Mouse (Mus musculus): ENCODE measurements at regions not wholly inside any gene's neighbourhood (a gene's known extent, or its start where the extent isn't known, plus 50 kb on each side); places are given as distances from the start of the nearest gene placed in this dataset.

DNA sequence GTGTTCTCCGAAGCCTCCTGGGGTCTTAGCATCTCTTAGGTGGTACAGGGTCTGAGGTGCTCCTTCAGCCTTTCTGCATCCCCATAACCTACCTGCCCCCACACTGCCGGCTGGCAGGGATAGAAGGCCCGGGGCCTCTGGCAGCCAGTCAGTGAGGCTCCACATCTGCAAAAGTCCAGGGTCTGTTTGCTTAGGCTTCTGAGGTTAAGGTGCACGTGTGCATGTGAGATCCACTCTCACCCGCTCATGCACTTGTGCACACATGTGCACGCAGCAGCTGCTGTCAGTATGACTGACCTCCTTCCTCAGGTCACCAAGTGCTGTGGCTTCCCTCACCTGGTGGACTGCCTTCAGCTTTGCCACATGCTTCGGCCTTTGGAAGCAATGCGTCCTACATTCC, 75.3 kb upstream of the Bod1 start:
- DNase-seq (ENCODE audit: low read depth in 2 of 2, low spot score in 2 of 2): no peak

DNA sequence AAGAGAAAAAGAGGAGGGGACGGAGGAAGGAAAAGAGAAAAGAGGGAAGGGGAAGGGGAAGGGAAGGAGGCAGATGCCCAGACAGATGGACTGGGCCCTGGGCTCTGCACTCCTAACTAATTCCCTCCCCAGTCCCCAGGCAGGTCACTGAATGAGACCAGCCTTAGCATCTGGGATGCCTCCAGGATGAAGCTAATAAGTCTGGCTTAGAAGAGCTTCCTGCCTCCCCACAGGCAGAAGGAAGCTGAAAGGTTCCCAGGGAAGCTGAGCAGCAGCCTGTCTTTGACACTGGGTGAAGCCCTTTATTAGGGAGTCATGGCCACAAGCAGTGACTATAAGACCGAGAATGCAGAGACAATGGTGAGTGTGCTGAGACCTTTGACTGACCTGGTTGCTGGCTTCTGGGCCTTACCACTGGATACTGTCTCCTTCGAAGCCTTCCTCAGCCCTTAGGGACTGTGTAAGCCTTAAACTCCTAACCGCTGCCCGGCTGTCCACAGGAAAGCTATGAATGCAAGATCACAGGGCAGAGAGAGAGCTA, 76.7 kb upstream of the Bod1 start:
- no peak for DNase-seq (ENCODE audit: low read depth in 2 of 2, low spot score in 2 of 2)

DNA sequence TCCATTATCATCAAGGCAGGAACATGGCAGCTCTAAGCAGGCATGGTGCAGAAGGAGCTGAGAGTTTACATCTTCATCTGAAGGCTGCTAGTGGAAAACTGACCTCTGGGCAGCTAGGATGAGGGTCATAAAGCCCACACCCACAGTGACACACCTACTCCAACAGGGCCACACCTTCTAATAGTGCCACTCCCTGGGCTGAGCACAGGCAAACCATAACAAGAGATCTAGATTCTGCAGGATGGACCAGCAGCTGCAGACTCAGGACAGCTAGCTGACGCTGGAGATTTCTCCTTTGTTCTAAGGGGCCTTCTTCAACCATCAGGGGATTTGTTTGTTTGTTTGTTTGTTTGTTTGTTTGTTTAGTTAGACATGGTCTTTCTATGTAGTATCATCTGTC, 79.6 kb upstream of the Bod1 start:
- DNase-seq (ENCODE audit: low read depth in 2 of 2, low spot score in 2 of 2): no peak

DNA sequence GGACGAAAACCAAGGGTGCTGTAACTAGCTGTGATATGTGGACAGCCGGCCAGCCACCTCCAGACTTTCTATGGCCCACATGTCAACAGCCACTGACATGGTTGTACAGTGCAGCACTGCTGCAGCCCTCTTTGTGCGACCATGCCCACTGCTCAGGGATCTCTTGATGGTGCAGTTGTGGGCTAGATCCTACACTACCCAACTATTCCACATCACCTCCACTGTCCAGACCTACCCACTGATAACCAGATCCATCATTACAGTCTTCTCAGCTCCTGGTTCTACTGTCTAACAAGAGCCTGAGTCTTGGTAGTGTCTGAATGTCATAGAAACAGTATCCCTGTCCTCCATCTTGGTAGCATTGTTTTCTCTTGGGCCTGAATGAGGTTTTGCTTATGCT, 81.5 kb upstream of the Bod1 start:
- DNase-seq (ENCODE audit: low read depth in 2 of 2, low spot score in 2 of 2): no peak

DNA sequence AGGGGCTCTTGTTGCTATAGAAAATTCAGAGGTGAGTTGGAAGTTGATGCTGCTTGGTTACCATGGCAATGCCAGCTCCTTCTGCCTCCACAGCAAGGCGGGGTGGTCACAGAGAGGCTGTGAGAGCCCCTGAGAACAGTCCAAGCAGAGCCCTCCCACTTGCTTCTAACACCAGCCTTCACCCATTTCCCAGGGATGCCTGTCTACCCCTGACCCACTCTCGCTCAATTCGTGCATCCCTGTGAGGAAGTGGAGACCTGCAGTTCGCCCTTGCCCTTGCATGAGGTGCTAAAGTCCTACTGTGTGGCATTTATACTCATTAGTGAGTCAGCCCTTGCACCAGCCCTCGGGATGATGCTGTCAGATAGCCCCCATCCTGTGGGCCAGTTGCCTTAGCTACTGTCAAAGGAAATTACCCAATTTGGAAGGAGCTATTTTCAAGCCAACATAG, 82.1 kb upstream of the Bod1 start:
- DNase-seq (ENCODE audit: low read depth in 2 of 2, low spot score in 2 of 2): no peak

DNA sequence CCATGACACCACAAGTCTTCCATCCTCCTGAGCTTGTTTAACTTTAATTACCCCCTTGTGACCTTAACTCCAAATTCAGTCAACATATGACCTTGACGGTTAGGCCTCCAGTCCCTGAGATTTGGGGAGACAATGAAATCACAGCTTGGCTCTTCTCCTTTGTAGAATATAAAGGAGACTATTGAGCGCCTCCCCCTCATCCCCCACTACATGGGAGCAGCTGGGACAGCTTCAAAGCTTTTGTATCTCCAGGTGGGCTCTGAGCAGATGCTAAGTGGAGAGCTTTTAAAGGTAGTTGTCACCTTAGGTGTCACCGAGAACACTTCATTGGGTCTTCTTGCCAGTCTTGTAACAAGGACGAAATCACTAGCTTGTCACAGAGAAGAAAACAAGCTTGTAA, 82.7 kb upstream of the Bod1 start:
- DNase-seq (ENCODE audit: low read depth in 2 of 2, low spot score in 2 of 2): no peak

DNA sequence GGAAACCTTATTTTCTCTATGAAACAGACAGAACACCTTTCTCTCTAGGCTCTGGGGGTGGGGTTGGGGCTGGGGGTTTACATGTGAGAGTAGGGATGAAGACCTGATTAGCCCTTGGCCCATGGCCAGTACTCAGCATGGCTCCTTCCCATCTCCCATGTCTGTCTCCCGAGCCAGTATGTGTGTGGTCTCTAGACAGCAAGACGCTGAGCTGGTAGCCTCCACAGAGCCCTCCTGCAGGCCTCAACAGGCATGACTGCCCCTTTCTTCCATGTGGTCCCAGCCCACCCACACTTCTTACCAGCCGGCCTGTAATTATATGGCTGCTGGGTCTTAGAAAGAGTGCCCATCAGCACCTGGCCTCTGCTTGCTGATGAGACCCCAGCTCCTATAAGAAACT, 84.2 kb upstream of the Bod1 start:
- DNase-seq (ENCODE audit: low read depth in 2 of 2, low spot score in 2 of 2): no peak

DNA sequence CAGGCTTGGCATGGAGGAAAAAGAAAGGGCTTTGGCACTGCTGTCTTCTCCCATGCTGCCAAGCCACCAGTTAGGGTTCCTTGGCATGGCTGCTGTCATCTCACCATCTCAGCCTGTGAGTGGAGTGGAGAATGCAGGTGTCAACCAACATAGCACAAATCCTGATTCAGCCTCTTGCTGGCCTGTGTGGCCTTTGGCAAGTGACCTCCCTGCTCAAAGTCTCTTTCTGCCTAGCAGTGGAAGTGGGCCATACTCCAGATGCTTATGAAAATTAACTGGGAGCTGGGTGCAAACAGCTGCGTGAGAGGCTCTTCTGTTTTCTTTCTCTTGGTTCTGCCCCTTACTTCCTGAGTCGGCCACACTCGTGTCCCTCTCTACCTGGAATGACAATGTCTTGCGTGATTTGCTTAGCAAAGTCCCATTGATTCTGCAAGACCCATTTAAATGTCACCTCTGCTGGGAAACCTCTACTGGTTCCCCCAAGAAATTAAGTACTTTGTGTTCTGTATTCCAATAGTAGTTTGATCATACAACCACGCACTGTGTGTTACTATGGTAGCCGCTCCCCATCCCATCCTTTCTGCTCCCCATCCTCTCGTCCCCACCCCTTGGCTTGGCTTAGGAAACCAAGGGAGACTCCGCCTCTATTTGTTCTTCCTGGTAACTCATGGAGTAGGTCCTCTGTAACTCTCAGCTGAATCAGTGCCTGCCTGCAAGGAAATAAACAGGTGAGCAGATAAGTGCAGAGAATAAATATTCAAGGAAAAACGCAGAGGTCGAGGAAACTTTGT, 84.9 kb upstream of the Bod1 start:
- no peak for DNase-seq (ENCODE audit: low read depth in 2 of 2, low spot score in 2 of 2)

DNA sequence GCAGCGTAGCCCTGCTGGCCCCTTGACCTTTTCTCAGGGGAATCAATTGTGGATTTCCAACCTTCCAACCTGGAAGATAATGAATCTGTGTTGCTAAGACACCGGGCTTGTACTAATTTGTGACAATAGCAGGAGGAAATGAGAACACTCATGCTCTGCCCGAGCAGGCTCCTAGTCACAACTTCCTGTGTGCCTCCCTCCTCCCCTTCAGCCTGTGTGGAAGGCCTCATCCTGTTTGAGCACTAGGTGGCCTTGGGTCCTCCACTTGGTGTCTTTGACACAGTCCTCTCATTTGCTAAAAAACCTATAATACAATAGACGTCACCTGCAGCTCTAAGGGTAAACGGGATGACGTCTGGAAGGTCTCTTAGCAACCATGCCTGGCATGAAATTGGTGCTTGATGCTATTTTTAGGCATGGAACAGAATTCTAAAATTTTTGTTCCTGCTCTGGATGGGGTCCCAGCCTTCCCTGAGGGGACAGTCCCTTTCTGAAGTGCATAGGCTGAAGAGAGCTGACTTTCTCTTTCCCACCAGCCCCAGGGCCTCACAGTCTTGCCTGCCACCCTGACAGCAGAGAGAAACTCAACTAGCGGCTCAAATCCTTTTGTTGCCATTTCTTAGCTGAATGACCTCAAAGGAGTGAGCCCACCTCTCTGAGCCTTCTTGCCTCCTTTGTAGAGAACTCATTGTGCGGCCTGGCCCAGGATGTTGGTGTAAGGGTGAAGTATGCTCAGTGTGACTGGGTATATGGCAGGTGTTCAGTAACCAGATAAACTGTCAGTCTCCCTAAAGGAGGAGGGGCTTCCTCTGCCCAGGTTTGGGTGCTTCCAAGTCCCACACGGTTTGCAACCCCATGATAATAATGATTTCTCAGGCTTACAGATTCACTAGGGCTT, 88.4 kb upstream of the Bod1 start:
- DNase-seq (ENCODE audit: low read depth in 2 of 2, low spot score in 2 of 2): peak in 1 of 2 experiments; percentile 14

DNA sequence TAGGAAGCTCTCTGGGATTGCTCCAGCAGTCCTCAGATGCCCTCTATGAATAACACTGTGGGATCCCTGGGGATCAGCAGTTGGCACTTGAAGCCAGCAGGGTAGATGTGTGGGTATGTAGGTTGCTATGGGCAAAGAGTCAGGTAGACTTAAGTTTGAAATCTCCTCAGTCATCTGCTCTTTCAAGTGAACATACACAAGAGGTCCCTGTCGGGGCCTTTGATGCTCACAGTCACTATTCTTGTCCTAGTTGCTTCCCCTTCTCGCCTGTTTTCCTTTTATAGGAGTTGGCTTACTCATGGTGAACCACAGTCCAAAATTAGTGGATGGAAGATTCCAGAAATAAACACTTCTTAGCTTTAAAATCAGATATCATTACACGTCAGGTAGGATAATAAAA, 92.2 kb upstream of the Bod1 start:
- no peak for DNase-seq (ENCODE audit: low read depth in 2 of 2, low spot score in 2 of 2)

DNA sequence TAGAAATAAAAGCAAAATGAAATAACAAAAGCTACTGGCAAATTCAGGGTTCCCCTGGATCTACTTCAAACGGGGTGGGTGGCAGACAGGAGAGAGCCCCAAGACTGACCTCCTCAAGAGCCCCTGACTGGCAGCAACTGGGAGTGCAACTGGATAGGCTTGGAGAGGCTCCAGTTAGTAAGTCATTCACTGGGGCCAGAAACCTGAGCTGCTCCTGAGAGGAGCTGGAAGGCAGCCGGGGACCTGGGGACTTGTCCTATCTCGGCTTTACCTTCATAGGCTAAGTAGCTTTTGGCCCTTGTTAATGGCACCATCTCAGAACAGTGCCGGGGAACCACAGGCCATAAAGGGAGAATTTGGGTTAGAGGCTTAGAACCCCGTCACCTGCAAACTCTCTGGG, 94.6 kb upstream of the Bod1 start:
- no peak for DNase-seq (ENCODE audit: low read depth in 2 of 2, low spot score in 2 of 2)

DNA sequence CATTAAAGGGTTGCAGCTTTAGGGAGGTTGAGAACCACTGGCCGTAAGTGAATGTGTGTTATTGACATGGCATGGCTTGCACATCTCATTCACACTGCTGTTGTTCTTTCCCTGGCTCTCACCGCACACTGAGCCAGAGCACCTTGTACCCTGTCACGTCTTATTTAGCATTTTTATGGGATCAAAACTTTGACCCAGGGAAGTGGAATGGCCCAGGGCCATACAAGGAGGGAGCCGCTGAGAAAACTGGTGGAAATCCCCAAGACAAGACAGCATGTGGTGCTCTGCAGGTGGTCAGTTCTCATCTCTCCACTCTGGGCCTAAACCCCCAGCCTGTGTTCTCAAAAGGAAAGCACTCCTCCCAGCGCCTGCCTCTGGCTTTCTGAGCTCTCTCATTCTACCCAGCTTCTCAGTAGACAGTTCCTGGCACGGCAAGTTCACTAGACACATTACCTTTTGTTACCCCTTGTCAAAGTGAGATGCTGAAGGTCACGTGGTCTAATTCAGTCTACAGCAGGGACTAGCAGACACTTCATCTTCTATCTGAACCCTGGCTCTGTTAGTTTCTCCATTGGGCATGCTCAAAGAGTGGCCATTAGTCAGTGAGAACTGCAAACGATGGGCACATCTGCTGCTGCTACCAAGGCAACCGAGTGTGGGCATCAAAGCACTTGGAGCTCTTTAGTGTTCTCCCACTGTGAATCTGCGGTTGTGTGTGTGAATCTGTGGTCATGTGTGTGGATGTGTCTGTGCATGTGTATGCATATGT, 96.2 kb upstream of the Bod1 start:
- DNase-seq (ENCODE audit: low read depth in 2 of 2, low spot score in 2 of 2): no peak

DNA sequence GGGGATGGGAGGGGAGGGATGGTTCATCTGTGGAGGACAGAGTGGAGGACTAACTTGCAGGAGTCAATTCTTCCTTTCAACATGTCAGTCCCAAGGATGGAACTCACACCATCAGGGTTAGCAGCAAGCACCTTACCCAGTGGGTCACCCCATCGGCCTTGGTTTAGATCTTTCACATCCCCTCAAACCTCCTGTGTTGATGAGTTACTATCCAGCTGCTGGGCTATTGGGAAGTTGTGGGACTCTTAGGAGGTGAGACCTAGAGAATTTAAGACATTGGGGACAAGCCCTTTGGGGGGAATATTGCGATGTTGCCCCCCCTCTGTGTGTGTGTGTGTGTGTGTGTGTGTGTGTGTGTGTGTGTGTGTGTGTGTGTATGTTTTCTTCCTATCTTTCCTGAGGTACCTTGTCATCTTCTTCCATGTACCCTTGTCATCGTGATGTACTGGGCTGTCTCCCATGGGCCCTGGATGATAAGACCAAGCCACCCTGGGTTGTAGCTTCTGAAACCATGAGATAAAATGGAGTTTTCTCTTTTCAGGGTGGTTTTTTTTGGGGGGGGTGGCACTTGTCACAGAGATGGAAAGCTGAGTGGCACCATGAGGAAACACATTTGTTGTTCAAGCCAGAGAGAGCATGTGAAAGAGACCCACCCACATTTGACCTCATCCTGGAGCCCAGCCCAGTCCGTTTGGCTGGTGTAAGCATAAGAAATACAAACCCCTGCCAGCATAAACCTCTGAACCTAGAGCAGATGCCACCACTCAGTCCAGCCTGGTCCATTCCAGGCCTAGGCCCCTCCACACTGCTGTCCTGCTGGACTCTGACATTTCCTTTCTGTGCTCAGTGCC, 98.3 kb upstream of the Bod1 start:
- DNase-seq (ENCODE audit: low read depth in 2 of 2, low spot score in 2 of 2): no peak

DNA sequence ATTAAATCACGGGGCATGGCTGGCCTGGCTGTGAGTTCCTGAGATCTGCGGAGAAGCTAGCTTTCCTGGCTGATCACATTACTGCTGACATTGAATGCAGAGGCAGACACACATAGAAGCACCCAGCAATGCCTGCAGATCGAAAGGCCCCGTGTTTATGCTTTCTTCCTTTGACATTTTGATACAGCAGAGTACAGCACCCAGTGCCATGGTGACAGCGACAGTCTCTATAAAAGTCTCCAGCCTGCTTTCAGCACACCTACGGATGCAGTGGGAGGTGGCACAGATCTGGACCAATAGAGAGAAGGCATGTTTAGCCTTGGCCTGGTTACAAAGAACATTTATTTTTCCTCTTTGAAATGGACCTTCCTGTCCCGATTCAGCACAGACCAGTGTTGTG, 99.2 kb upstream of the Bod1 start:
- DNase-seq (ENCODE audit: low read depth in 2 of 2, low spot score in 2 of 2): no peak

DNA sequence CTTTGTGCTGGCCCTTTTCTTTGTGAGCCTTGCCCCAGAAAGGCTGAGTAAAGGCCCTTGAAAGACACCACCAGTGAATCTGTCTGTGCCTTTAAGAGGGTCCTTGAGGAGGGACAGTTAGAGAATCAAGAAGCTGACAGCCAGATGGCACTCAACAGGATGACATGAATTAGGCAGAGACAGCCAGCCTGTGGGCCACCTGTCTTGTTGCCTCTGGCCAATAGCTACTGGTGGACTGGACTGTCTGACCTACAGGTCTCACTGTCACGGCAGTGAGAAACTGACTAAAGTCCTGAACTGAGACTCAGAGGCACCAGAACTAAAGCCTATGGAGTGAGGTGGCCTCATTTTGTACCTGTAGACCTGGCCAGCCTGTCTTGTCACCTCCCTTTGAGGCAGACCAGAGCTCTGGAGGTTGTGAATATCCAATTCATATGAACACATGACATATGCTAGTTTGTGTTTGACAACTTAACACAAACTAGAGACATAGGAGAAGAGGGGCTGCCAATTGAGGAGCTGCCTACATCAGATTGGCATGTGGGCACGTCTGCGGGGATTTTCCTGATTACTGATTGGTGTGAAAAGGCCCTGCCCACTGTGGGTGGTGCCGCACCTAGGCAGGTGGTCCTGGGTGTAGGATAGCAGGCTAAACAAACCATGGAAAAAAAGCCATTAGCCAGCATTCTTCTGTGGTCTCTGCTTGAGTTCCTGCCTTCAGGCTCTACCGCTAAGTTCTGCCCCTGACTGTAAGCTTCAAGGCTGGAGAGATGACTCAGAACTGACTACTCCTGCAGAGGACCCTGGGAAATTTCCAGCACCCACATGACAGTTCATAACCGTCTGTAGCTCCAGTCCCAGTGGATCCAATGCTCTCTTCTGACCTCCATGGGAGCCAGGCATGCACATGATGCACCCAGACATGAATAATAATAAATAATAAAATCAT, 100.1 kb upstream of the Bod1 start:
- DNase-seq (ENCODE audit: low read depth in 2 of 2, low spot score in 2 of 2): no peak

DNA sequence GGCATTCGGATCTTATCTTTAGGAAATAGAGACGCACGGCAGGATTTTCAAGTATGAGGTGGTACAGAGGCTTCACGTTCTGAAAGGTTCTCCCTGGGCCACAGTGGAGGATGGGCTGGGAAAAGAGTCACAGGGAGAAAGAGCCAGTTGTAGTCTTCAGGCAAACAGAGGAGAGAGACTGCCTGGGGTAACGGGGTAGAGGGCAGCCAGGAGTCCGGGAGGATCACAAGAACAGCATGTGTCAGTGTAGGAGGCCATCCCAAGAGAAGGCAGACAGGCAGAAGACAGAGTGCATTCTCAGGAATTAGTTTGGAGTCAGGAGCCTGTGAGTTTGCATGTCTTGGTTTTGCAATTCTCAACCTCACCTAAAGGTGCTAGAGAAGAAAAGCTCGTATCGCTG, 94.5 kb upstream of the Cpeb4 start:
- no peak for DNase-seq (ENCODE audit: low read depth in 2 of 2, low spot score in 2 of 2)

DNA sequence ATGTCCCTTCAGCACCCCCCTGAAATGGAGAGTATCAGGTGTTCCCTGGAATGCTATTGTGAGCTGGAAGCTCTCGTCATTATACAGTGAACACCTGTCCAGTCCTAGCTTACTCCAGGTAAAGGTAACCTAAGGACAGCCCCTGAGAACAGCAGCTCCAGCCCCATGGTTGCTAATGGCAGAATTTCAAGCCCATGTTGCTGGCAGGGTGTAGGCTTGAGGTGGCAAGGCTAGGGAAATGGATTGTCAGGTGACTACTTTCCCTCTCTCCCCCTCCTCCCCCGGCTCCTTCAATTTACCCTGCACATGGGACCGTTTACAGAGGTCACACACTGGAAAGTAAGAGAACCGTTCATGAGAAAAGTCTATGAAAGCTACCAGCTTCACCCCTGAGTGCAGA, 93.2 kb upstream of the Cpeb4 start:
- no peak for DNase-seq (ENCODE audit: low read depth in 2 of 2, low spot score in 2 of 2)

DNA sequence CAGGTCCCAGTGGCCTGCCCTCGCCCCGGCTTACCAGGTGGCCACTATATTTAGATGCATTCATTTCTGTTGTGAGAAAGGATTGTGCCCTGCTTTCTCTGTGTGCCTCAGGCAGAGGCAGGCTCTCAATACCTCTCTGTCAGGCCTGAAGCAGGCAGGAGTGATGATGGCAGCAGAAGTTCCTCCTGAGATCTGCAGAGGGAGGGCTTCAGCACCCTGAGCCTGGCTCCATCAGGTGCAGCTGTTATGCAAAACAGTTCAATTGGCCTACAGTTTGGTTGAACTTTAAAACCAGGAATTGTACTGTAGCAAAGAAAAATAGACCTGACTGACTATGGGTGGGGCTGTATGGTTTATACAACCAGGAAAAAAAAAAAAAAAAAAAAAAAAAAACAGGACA, 92.7 kb upstream of the Cpeb4 start:
- no peak for DNase-seq (ENCODE audit: low read depth in 2 of 2, low spot score in 2 of 2)

DNA sequence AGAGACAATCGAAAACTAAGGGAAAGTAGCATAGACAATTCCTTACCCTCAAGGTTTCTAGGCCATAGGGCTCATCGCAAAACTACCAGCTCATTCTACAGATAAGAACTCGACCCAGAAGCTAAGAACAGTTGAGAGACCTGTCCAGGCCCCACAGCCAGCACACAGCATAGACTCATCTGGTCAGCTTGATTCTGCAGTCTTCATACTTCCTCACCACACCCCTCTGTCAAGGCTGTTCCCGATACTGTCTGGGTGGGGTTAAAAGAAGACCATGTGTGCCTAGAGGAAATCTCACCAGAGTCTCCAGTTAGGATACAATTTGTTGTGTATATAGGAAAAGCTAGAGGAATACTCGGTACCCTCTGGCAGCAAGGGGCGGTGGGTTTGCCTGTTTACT, 91.0 kb upstream of the Cpeb4 start:
- no peak for DNase-seq (ENCODE audit: low read depth in 2 of 2, low spot score in 2 of 2)
